Comparison of ENCODE assay signal across 8 mouse cellular contexts in genomic region chr9:22532810-22533447, GRCm38 (mm10). TPM values are rescaled to one million over a fixed set of nuclear protein-coding genes. Genes with fewer than 3 reads are reported as not detected.
DNase-seq lines count a peak whose midpoint lies in the region; ATAC-seq and TF ChIP-seq lines count a peak whose summit lies in the region.

No protein-coding gene starts in this region.

- no peaks in the 10 kb centered on the region for H3K36me3 ChIP-seq in intestine, embryonic 14.5 days (ENCODE audit: control insufficient read depth, insufficient read depth, low read length)
- H3K36me3 ChIP-seq in midbrain, embryonic 11.5 days (ENCODE audit: control insufficient read depth, insufficient read depth, low read length) = no peaks in the 10 kb centered on the region
- no peaks in the 10 kb centered on the region for H3K36me3 ChIP-seq in stomach, postnatal 0 days (ENCODE audit: control insufficient read depth, insufficient read depth, low read length)

- TF ChIP-seq EP300 in stomach, postnatal 0 days (optimal IDR thresholded peaks at IDR 0.05) = no peak

- intact Hi-C loops in left cerebral cortex, adult 2 months (cut with DNase I) = no loop called here

- ATAC-seq in intestine, embryonic 14.5 days (replicated peaks; ENCODE audit: low FRiP score, low TSS enrichment, low read depth) = peak; percentile 65; the same call in 1 of the 2 replicates
- ATAC-seq in midbrain, embryonic 11.5 days (ENCODE audit: low FRiP score) = peak; percentile 58; the same call in 1 of the 2 replicates
- ATAC-seq in stomach, postnatal 0 days (ENCODE audit: low FRiP score, low TSS enrichment) = 0 out of 2 replicates have a peak, but pooled peaks have one; percentile 54
- ATAC-seq in megakaryocyte, adult 5-6 weeks (ENCODE audit: poor library complexity, severe bottlenecking) = no peak

- 53% methylated on average over 9 of the region's 9 CpGs for WGBS in intestine, embryonic 14.5 days
- 59% methylated on average over 9 of the region's 9 CpGs for WGBS in midbrain, embryonic 11.5 days
- 45% methylated on average over 9 of the region's 9 CpGs for WGBS in stomach, postnatal 0 days

- H3K27ac ChIP-seq in intestine, embryonic 14.5 days (ENCODE audit: low read depth) = no peak overlapping the region
- no peak overlapping the region for H3K27ac ChIP-seq in left cerebral cortex, adult 2 months
- no peak overlapping the region for H3K27ac ChIP-seq in midbrain, embryonic 11.5 days (ENCODE audit: low read depth, low read length)
- H3K27ac ChIP-seq in stomach, postnatal 0 days (replicated peaks) = no peak overlapping the region

- no peaks in the 10 kb centered on the region for H3K4me1 ChIP-seq in intestine, embryonic 14.5 days (replicated peaks; ENCODE audit: control insufficient read depth, insufficient read depth, low read length)
- H3K4me1 ChIP-seq in midbrain, embryonic 11.5 days (ENCODE audit: control insufficient read depth, insufficient read depth, low read length) = no peaks in the 10 kb centered on the region
- H3K4me1 ChIP-seq in stomach, postnatal 0 days (replicated peaks; ENCODE audit: control insufficient read depth, insufficient read depth) = no peaks in the 10 kb centered on the region

- H3K27me3 ChIP-seq in intestine, embryonic 14.5 days (replicated peaks; ENCODE audit: control insufficient read depth, insufficient read depth, low read length) = no peaks in the 10 kb centered on the region
- no peaks in the 10 kb centered on the region for H3K27me3 ChIP-seq in midbrain, embryonic 11.5 days (ENCODE audit: control insufficient read depth, insufficient read depth, low read length)
- H3K27me3 ChIP-seq in stomach, postnatal 0 days (ENCODE audit: control insufficient read depth, insufficient read depth, low read length) = no peaks in the 10 kb centered on the region

- no peaks in the 10 kb centered on the region for H3K9me3 ChIP-seq in intestine, embryonic 14.5 days (ENCODE audit: control insufficient read depth, low read length)
- H3K9me3 ChIP-seq in midbrain, embryonic 11.5 days (ENCODE audit: control insufficient read depth, low read length) = no peaks in the 10 kb centered on the region
- H3K9me3 ChIP-seq in stomach, postnatal 0 days (ENCODE audit: control insufficient read depth, low read length) = no peaks in the 10 kb centered on the region

- H3K4me2 ChIP-seq in intestine, embryonic 14.5 days (ENCODE audit: low read length) = no peak overlapping the region
- H3K4me2 ChIP-seq in midbrain, embryonic 11.5 days = no peak overlapping the region
- H3K4me2 ChIP-seq in stomach, postnatal 0 days (replicated peaks; ENCODE audit: low read depth) = no peak overlapping the region

- H3K4me3 ChIP-seq in intestine, embryonic 14.5 days (ENCODE audit: low read depth, low read length) = no peak overlapping the region
- H3K4me3 ChIP-seq in left cerebral cortex, adult 2 months = no peak overlapping the region
- H3K4me3 ChIP-seq in midbrain, embryonic 11.5 days (ENCODE audit: low read depth, low read length) = no peak overlapping the region
- H3K4me3 ChIP-seq in stomach, postnatal 0 days (ENCODE audit: low read depth, low read length) = no peak overlapping the region

- peak; percentile 76 for TF ChIP-seq CTCF in left cerebral cortex, adult 2 months (IDR thresholded peaks at IDR 0.05)
- TF ChIP-seq CTCF in stomach, postnatal 0 days (IDR thresholded peaks at IDR 0.05; ENCODE audit: low read depth) = peak; percentile 83

- H3K9ac ChIP-seq in intestine, embryonic 14.5 days (ENCODE audit: low read length) = no peak overlapping the region
- no peak overlapping the region for H3K9ac ChIP-seq in midbrain, embryonic 11.5 days (ENCODE audit: low read length)
- H3K9ac ChIP-seq in stomach, postnatal 0 days (ENCODE audit: low read length) = no peak overlapping the region

- DNase-seq in CD4-positive helper T cell, adult 2 months (ENCODE audit: low read depth, low spot score) = peak; percentile 7
- peak; percentile 30 for DNase-seq in Muller cell, postnatal 12 days (ENCODE audit: inconsistent ontology term)
- DNase-seq in embryo, embryonic 11.5 days (ENCODE audit: low read depth, low spot score) = peak; percentile 39
- DNase-seq in intestine, embryonic 14.5 days (ENCODE audit: low spot score) = no peak
- peak; percentile 17 to 42 for DNase-seq in left cerebral cortex, adult 2 months (ENCODE audit: extremely low spot score in 1 of 2, low spot score in 2 of 2)
- DNase-seq in midbrain, embryonic 11.5 days (ENCODE audit: low spot score, missing footprints) = no peak
- DNase-seq in stomach, postnatal 0 days (ENCODE audit: low spot score) = peak; percentile 28

RNA-seq across cellular contexts. Expression of gene Bbs9, which starts 57.4 kb away (rescaled TPM):
- polyA plus RNA-seq in intestine, embryonic 14.5 days (2014; fragmentation: Nextera tagmentation; extraction: Ambion mirVana) = 14.2 and 18.6 TPM in 2 replicates
- 10 to 100 TPM; 27.7 to 29.5 TPM for total RNA-seq in left cerebral cortex, adult 2 months (2021)
- polyA plus RNA-seq in midbrain, embryonic 11.5 days (2014; fragmentation: Nextera tagmentation; extraction: Ambion mirVana) = 17.4 and 21.1 TPM in 2 replicates
- polyA plus RNA-seq in stomach, postnatal 0 days (2015; fragmentation: Nextera tagmentation; extraction: Ambion mirVana) = 4.0 and 5.8 TPM in 2 replicates
- 7.3 and 12.2 TPM in 2 replicates for total RNA-seq in megakaryocyte, adult 5-6 weeks (2015)
- total RNA-seq in megakaryocyte, adult 5-6 weeks (2017) = 8.2 and 13.2 TPM in 2 replicates

Comparison
In these comparisons a context has a peak if more than half of its experiments do, and no peak if none do; other contexts are left out.
1. DNase-seq: peak in CD4-positive helper T cell, adult 2 months (single experiment), Muller cell, postnatal 12 days (single experiment), embryo, embryonic 11.5 days (single experiment), left cerebral cortex, adult 2 months (2 of 2) and stomach, postnatal 0 days (single experiment); none in intestine, embryonic 14.5 days (single experiment) and midbrain, embryonic 11.5 days (single experiment).